Mouse (Mus musculus): ENCODE measurements around the gene Gpr18. TPM values are rescaled to one million over a fixed set of nuclear protein-coding genes. Genes with fewer than 3 reads are reported as not detected.

Gene Gpr18
- total and polyA plus RNA-seq, 3 experiments: 33.5 to 46.2 (median 37.0) TPM

GRCm38 (mm10) chr14:121964990-121965389 is 49.4 kb upstream of the Gpr18 start, which contains the start of gene Gpr183:
TSS of gene Gpr183 (minus strand) at chr14:121965195.
- Histone ChIP-seq H3K4me2 (ENCODE audit: insufficient read depth, low read depth, poor library complexity, severe bottlenecking) (no peak within 1 kb of the TSS), H3K9ac (ENCODE audit: insufficient read depth, low read depth) (no peak within 1 kb of the TSS; the same call in 1 of the 2 replicates), H3K36me3 (replicated peaks in 1 of 2; ENCODE audit: control insufficient read depth in 1 of 2, insufficient read depth in 1 of 2, low read length in 1 of 2) (peaks cover 0 to 18% of the 10 kb centered on the region in 2 experiments), H3K4me3 (replicated peaks in 1 of 3; ENCODE audit: low read depth in 2 of 3, low read length in 2 of 3, poor library complexity in 1 of 3) (peak within 1 kb of the TSS; percentile 0 to 70 (median 51)), H3K27me3 (replicated peaks) (no peaks in the 10 kb centered on the region), H3K79me2 (replicated peaks; ENCODE audit: control insufficient read depth, extremely low read depth, insufficient read depth, poor library complexity, severe bottlenecking) (peaks cover 3% of the 10 kb centered on the region), H3K4me1 (ENCODE audit: control insufficient read depth in 1 of 2, insufficient read depth in 2 of 2) (peaks cover 23 to 62% of the 10 kb centered on the region in 2 experiments), H3K27ac (ENCODE audit: insufficient read depth, low read depth) (no peak within 1 kb of the TSS), H3K9me3 (replicated peaks; ENCODE audit: low read length) (no peaks in the 10 kb centered on the region)
- dilution Hi-C loops (cut with MboI; ENCODE audit: extremely low pct_ligation_motif_present, extremely low pct_unique_long_range_greater_than_20kb, low sequenced_read_pairs): no loop called here
- in situ Hi-C loops (cut with MboI; ENCODE audit: low pct_ligation_motif_present, low pct_unique_long_range_greater_than_20kb, low sequenced_read_pairs): loop anchor here (5.0 kb wide), 1 partner anchor 33 kb away; no protein-coding TSS in a partner anchor
- TF ChIP-seq PAX5 (IDR thresholded peaks at IDR 0.05; ENCODE audit: low read length) (no peak), NRF1 (IDR thresholded peaks at IDR 0.05; ENCODE audit: low read depth, low read length) (no peak), MAX (IDR thresholded peaks at IDR 0.05; ENCODE audit: low read length) (peak; percentile 37; the same call in 1 of the 2 replicates), CHD2 (IDR thresholded peaks at IDR 0.05; ENCODE audit: low read length) (no peak), MYC (IDR thresholded peaks at IDR 0.05; ENCODE audit: low read depth, low read length) (no peak), ZMIZ1 (IDR thresholded peaks at IDR 0.05; ENCODE audit: low read depth, low read length) (no peak), MAFK (IDR thresholded peaks at IDR 0.05; ENCODE audit: insufficient replicate concordance, low read length) (no peak), ZC3H11A (IDR thresholded peaks at IDR 0.05; ENCODE audit: low read depth, low read length) (no peak), POLR2A (IDR thresholded peaks at IDR 0.05; ENCODE audit: low read depth, low read length) (no peak), JUND (conservative IDR thresholded peaks at IDR 0.05; ENCODE audit: low read depth, low read length) (no peak), MEF2A (IDR thresholded peaks at IDR 0.05; ENCODE audit: borderline replicate concordance, low read depth, low read length) (no peak), IRF4 (IDR thresholded peaks at IDR 0.05; ENCODE audit: low read depth, low read length) (0 out of 2 replicates have a peak, but pooled peaks have one; percentile 9), MXI1 (IDR thresholded peaks at IDR 0.05; ENCODE audit: low read depth, low read length) (no peak), UBTF (IDR thresholded peaks at IDR 0.05; ENCODE audit: low read depth, low read length) (no peak), GABPA (IDR thresholded peaks at IDR 0.05; ENCODE audit: insufficient replicate concordance, low read depth, low read length) (no peak), USF1 (IDR thresholded peaks at IDR 0.05; ENCODE audit: low read depth, low read length) (no peak), E2F4 (IDR thresholded peaks at IDR 0.05; ENCODE audit: insufficient replicate concordance, low read depth, low read length) (no peak), CTCF (conservative IDR thresholded peaks at IDR 0.05 in 1 of 2, IDR thresholded peaks at IDR 0.05 in 1 of 2; ENCODE audit: low read depth in 2 of 2, low read length in 2 of 2) (no peak), ETS1 (conservative IDR thresholded peaks at IDR 0.05; ENCODE audit: low read depth, low read length) (0 out of 2 replicates have a peak, but pooled peaks have one; percentile 16), JUN (IDR thresholded peaks at IDR 0.05; ENCODE audit: insufficient read depth, low read depth, low read length) (no peak), POLR2AphosphoS2 (IDR thresholded peaks at IDR 0.05; ENCODE audit: low read depth, low read length) (no peak), EP300 (IDR thresholded peaks at IDR 0.05; ENCODE audit: low read length) (peak; percentile 49; the same call in 1 of the 2 replicates), BHLHE40 (IDR thresholded peaks at IDR 0.05; ENCODE audit: low read depth, low read length) (no peak), SMC3 (IDR thresholded peaks at IDR 0.05; ENCODE audit: low read depth, low read length) (no peak), ELF1 (IDR thresholded peaks at IDR 0.05; ENCODE audit: low read depth, low read length) (no peak), SIN3A (IDR thresholded peaks at IDR 0.05; ENCODE audit: low read length) (peak; percentile 26; the same call in 1 of the 2 replicates), ZNF384 (IDR thresholded peaks at IDR 0.05; ENCODE audit: low read depth, low read length) (peak; percentile 90), NELFE (IDR thresholded peaks at IDR 0.05; ENCODE audit: low read depth, low read length) (no peak), MAZ (IDR thresholded peaks at IDR 0.05; ENCODE audit: low read depth, low read length) (no peak), HCFC1 (IDR thresholded peaks at IDR 0.05; ENCODE audit: low read depth, low read length) (no peak), KAT2A (IDR thresholded peaks at IDR 0.05; ENCODE audit: insufficient replicate concordance, low read length) (no peak), ZKSCAN1 (IDR thresholded peaks at IDR 0.05; ENCODE audit: borderline replicate concordance, low read depth, low read length) (no peak), USF2 (conservative IDR thresholded peaks at IDR 0.05; ENCODE audit: low read depth, low read length) (no peak), RCOR1 (conservative IDR thresholded peaks at IDR 0.05; ENCODE audit: low read depth, low read length) (no peak), TBP (conservative IDR thresholded peaks at IDR 0.05; ENCODE audit: low read depth, low read length) (no peak), RAD21 (IDR thresholded peaks at IDR 0.05; ENCODE audit: low read depth, low read length) (no peak; the same call in 1 of the 2 replicates), TCF12 (IDR thresholded peaks at IDR 0.05; ENCODE audit: low read depth, low read length) (no peak), CHD1 (IDR thresholded peaks at IDR 0.05; ENCODE audit: low read depth, low read length) (no peak)
- DNase-seq (ENCODE audit: extremely low read depth): peak; percentile 71
